Comparison of ENCODE assay signal across 8 mouse cellular contexts in the genomic region with DNA sequence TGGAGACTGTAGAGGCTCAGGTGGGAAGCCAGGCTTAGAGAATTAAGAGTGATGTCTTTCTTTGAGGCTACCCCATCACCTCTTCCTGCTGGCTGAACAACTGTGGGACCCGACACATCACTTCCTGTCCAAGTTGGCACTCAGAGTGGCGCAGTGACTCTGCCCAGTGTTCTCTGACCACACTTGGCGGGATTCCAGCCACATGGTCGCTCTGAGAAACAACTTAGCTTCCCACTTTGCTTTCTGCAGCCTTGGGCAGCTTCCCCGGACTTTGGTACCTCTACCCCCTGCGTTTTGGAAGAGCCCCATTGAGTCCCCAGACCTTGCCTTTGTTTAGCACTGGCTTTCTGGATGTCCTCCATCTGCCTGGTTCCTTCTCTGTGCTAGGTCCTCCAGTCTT. TPM values are rescaled to one million over a fixed set of nuclear protein-coding genes. Genes with fewer than 3 reads are reported as not detected.
A peak's percentile ranks its signal among the peaks of the same experiment; 100 is the strongest.
DNase-seq lines count a peak whose midpoint lies in the region; ATAC-seq and TF ChIP-seq lines count a peak whose summit lies in the region.

No protein-coding gene starts in this region.

- no peak overlapping the region for H3K27ac ChIP-seq in lung, postnatal 0 days (ENCODE audit: low read length)
- H3K27ac ChIP-seq in thymus, adult 2 months (ENCODE audit: control insufficient read depth, insufficient read depth, low read length) = no peak overlapping the region

- no peak for TF ChIP-seq CTCF in lung, postnatal 0 days (IDR thresholded peaks at IDR 0.05)
- TF ChIP-seq CTCF in thymus, adult 2 months (IDR thresholded peaks at IDR 0.05; ENCODE audit: borderline replicate concordance, control insufficient read depth, extremely low read depth, insufficient read depth, low read length, poor library complexity) = no peak

- ATAC-seq in lung, postnatal 0 days = no peak

- H3K4me2 ChIP-seq in lung, postnatal 0 days (replicated peaks; ENCODE audit: low read depth, low read length) = no peak overlapping the region

- DNase-seq in urinary bladder, postnatal 14 days (ENCODE audit: low spot score) = peak; percentile 42
- no peak for DNase-seq in urinary bladder, adult 18-20 months (ENCODE audit: low spot score in 2 of 2)
- DNase-seq in cerebellum, postnatal 25 days = peak; percentile 38 to 62
- DNase-seq in kidney, postnatal 10 days = peak; percentile 80
- DNase-seq in lung, postnatal 0 days (ENCODE audit: low spot score) = peak; percentile 29
- DNase-seq in thymus, adult 2 months = no peak
- DNase-seq in retina, postnatal 1 day = no peak
- no peak for DNase-seq in liver

- no peaks in the 10 kb centered on the region for H3K9me3 ChIP-seq in lung, postnatal 0 days (ENCODE audit: low read length)

- H3K4me1 ChIP-seq in lung, postnatal 0 days (ENCODE audit: insufficient read depth, low read depth, low read length) = no peaks in the 10 kb centered on the region
- H3K4me1 ChIP-seq in thymus, adult 2 months (replicated peaks; ENCODE audit: control insufficient read depth, insufficient read depth, low read length) = no peaks in the 10 kb centered on the region

- H3K9ac ChIP-seq in lung, postnatal 0 days (replicated peaks; ENCODE audit: low read depth) = no peak overlapping the region

- no peaks in the 10 kb centered on the region for H3K27me3 ChIP-seq in lung, postnatal 0 days (replicated peaks; ENCODE audit: insufficient read depth, low read length)
- no peaks in the 10 kb centered on the region for H3K27me3 ChIP-seq in thymus, adult 2 months (ENCODE audit: control insufficient read depth, insufficient read depth, low read length)

- H3K36me3 ChIP-seq in lung, postnatal 0 days (ENCODE audit: insufficient read depth, low read length) = no peaks in the 10 kb centered on the region
- no peaks in the 10 kb centered on the region for H3K36me3 ChIP-seq in thymus, adult 2 months (ENCODE audit: control insufficient read depth, insufficient read depth, low read length)

- TF ChIP-seq POLR2A in thymus, adult 2 months (IDR thresholded peaks at IDR 0.05; ENCODE audit: control insufficient read depth, extremely low read depth, insufficient read depth, low read length, poor library complexity) = no peak

- 55% methylated on average over 6 of the region's 6 CpGs for WGBS in lung, postnatal 0 days
- WGBS in thymus, adult 2 months = 34% methylated on average over 6 of the region's 6 CpGs

- no peak for TF ChIP-seq EP300 in lung, postnatal 0 days (IDR thresholded peaks at IDR 0.05)

- H3K4me3 ChIP-seq in lung, postnatal 0 days (ENCODE audit: low read depth, low read length) = no peak overlapping the region
- H3K4me3 ChIP-seq in thymus, adult 2 months (ENCODE audit: control insufficient read depth, insufficient read depth, low read length) = no peak overlapping the region

RNA-seq across cellular contexts. Expression of gene Kank1, which starts 31.8 kb away (rescaled TPM):
- polyA plus RNA-seq in lung, postnatal 0 days (2015; fragmentation: Nextera tagmentation; extraction: Ambion mirVana) = 6.9 and 10.2 TPM in 2 replicates
- 9.6 and 13.6 TPM in 2 replicates for polyA plus RNA-seq in thymus, adult 2 months (2012; rRNA removed)

Comparison
In these comparisons a context has a peak if more than half of its experiments do, and no peak if none do; other contexts are left out.
1. DNase-seq: peak in urinary bladder, postnatal 14 days (single experiment), cerebellum, postnatal 25 days (2 of 2), kidney, postnatal 10 days (single experiment) and lung, postnatal 0 days (single experiment); none in urinary bladder, adult 18-20 months (0 of 2), thymus, adult 2 months (single experiment), retina, postnatal 1 day (single experiment) and liver (single experiment).